Mouse (Mus musculus) limb, embryonic 15.5 days (tissue): ENCODE results near the gene Parm1. TPM values are rescaled to one million over a fixed set of nuclear protein-coding genes. Genes with fewer than 3 reads are reported as not detected.

Experiments
- ATAC-seq: fragments of 200-750 bp; cut with Nextera tagmentation; 2 replicates; pipeline ENCODE4 v1.8.0; 2017; ENCODE audit warnings: low read depth, moderate TSS enrichment; ENCODE audit not compliant: insufficient number of reproducible peaks, low FRiP score, low TSS enrichment
- H3K27ac ChIP-seq: fragments of 300-500 bp; sonication (generic); 2 replicates; pipeline ENCODE4 v1.5.1; 2015; ENCODE audit warnings: moderate library complexity, mild to moderate bottlenecking, inconsistent platforms
- H3K27me3 ChIP-seq: fragments of 300-500 bp; sonication (generic); 2 replicates; pipeline ENCODE4 v1.6.1; 2015; ENCODE audit warnings: inconsistent platforms
- H3K36me3 ChIP-seq: fragments of 300-500 bp; sonication (generic); 2 replicates; pipeline ENCODE4 v1.6.1; 2015; ENCODE audit warnings: inconsistent platforms
- H3K4me1 ChIP-seq: fragments of 300-500 bp; sonication (generic); 2 replicates; pipeline ENCODE4 v1.6.1; 2015; ENCODE audit warnings: inconsistent platforms
- H3K4me2 ChIP-seq: fragments of 300-500 bp; sonication (generic); 2 replicates; pipeline ENCODE4 v1.6.1; 2015; ENCODE audit warnings: mild to moderate bottlenecking, inconsistent platforms
- H3K4me3 ChIP-seq: fragments of 300-500 bp; sonication (generic); 2 replicates; pipeline ENCODE4 v1.5.1; 2015; ENCODE audit warnings: mild to moderate bottlenecking, inconsistent platforms
- H3K9ac ChIP-seq: fragments of 300-500 bp; sonication (generic); 2 replicates; pipeline ENCODE4 v1.6.1; 2015; ENCODE audit warnings: inconsistent platforms
- H3K9me3 ChIP-seq: fragments of 300-500 bp; sonication (generic); 2 replicates; pipeline ENCODE4 v1.6.1; 2016; ENCODE audit warnings: inconsistent platforms
- WGBS: fragments of 180-500 bp; shearing (Covaris S2); methylation state at CpG from one replicate; pipeline ENCODE4 v1.1.7; 2015; 5-methylcytosine and 5-hydroxymethylcytosine counted together
- polyA plus RNA-seq: library from polyadenylated mRNA; unstranded; fragments of >200 nt; fragmentation: Nextera tagmentation; extraction: Ambion mirVana; gene quantifications from 2 replicates; pipeline ENCODE4 v1.2.1, GENCODE M21; 2015

Gene Parm1
- polyA plus RNA-seq = 21.7 and 24.9 TPM in 2 replicates

DNA sequence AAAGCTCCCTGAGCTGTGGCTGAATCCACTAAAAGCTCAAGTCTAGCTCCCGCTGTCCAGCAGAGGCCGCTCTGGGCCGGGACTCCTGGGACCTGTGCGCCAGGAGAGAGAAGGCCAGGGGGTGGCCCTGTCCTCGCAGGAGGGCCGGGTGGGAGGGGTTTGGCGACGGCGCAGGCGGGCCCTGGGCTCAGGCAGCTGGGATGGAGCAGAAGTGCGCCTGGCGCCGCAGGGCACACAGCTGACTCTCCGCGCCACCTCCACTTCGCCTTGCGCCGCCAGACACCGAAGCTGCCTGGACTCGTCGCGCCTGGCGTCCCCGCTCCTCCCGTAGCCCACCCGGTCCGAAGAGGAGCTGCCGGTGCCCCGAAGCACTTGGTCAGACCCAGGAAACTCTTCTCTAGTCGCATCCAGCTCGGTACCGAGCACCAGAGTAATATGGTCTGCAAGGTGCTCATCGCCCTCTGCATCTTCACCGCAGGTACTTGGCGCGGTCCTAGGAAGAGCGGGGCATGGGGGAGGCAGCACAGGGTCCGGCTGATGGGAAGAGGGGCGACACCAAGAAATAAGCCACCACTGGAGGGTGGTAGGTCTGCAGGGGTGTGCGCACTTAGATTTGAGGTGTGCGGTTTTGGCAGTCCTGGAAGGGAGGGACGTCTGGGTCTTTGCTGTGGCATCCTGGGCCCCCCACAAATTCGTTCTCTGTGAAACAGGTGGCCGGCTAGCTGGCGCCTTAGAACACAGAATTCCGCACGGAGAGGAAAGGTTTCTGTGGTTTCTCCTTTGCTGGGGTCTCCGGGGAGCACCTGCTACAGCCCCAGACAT, at the start of gene Parm1:
Gene Parm1, plus strand, starts transcription at position 136 of the 822 bp plus-strand sequence.
- Histone ChIP-seq H3K4me1 (peaks cover 19% of the 10 kb centered on the region), H3K36me3 (no peaks in the 10 kb centered on the region), H3K27me3 (peaks cover 10% of the 10 kb centered on the region), H3K27ac (peak within 1 kb of the TSS; percentile 57; the same call in 1 of the 2 replicates), H3K4me3 (peak within 1 kb of the TSS; percentile 57), H3K4me2 (peak within 1 kb of the TSS; percentile 93), H3K9ac (peak within 1 kb of the TSS; percentile 31), H3K9me3 (no peaks in the 10 kb centered on the region)
- WGBS = under 1% methylated on average over 46 of the region's 48 CpGs
- ATAC-seq = peak; percentile 92

DNA sequence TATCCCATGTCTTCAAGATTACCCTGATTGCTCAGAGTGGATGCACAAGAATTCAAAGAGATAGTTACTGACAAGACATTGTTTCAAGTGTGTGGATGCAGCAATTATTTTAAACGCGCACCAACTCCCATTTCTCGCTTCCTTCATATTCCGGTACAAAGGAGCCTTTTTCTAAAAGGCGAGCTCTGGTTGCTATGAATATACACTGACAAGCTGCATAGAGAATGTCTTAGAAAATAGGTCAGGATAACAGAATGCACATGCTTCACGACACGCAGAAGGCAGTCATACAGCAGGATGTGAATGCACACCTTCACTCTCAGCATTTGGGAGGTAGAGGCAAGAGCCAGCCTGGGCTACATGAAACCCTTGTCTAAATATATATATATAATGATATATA, 42.2 kb upstream of the Parm1 start:
- H3K36me3 ChIP-seq = no peaks in the 10 kb centered on the region
- H3K27ac ChIP-seq = no peak overlapping the region
- no peak for ATAC-seq
- H3K9me3 ChIP-seq = no peaks in the 10 kb centered on the region
- H3K9ac ChIP-seq = no peak overlapping the region
- no peak overlapping the region for H3K4me2 ChIP-seq
- H3K4me3 ChIP-seq = no peak overlapping the region
- WGBS = 91% methylated on average over 7 of the region's 7 CpGs
- H3K4me1 ChIP-seq = no peaks in the 10 kb centered on the region
- H3K27me3 ChIP-seq = no peaks in the 10 kb centered on the region

DNA sequence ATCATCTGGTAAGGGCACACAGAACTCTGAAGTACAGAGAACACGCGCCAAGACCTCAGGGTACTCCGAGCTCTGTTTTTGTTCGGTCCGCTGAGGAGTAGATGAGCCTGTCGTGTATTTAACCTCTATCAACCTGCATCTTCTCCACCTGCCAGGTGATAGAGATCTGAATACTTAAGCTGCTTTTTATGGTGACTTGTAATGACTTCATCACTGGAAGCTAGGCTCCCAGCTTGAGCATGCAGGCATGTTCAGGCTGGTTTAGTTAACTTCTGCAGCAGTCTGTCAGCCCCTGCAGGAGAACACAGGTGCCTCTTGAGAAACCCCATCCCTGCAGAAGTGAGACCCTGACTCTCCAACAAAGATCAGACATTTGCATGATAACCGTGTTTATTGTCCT, 40.6 kb upstream of the Parm1 start:
- no peak overlapping the region for H3K4me2 ChIP-seq
- H3K4me1 ChIP-seq = no peaks in the 10 kb centered on the region
- H3K9me3 ChIP-seq = no peaks in the 10 kb centered on the region
- no peak overlapping the region for H3K27ac ChIP-seq
- no peaks in the 10 kb centered on the region for H3K36me3 ChIP-seq
- no peak overlapping the region for H3K4me3 ChIP-seq
- H3K27me3 ChIP-seq = no peaks in the 10 kb centered on the region
- ATAC-seq = no peak
- WGBS = 73% methylated on average over 7 of the region's 7 CpGs
- no peak overlapping the region for H3K9ac ChIP-seq

DNA sequence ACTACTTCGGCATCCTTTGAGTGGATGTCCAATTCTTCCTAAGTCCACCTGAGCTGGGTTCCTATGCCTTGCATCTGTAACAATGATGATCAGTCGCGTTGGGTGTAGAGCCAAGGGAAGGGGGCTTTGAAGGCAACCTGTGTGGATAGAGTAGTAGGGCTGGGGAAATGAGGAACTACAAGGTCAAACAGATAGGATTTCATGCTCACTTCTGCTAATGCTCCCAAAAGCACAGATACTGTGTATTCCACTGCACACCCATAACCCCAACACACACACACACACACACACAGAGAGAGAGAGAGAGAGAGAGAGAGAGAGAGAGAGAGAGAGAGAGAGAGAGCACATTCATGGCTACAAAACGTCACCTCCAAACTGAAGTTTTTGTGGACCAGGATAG, 38.7 kb upstream of the Parm1 start:
- ATAC-seq = no peak
- Histone ChIP-seq H3K36me3 (no peaks in the 10 kb centered on the region), H3K27ac (no peak overlapping the region), H3K4me1 (no peaks in the 10 kb centered on the region), H3K9me3 (no peaks in the 10 kb centered on the region), H3K4me3 (no peak overlapping the region), H3K27me3 (no peaks in the 10 kb centered on the region), H3K4me2 (no peak overlapping the region), H3K9ac (no peak overlapping the region)
- WGBS = 88% methylated on average over 4 of the region's 4 CpGs

DNA sequence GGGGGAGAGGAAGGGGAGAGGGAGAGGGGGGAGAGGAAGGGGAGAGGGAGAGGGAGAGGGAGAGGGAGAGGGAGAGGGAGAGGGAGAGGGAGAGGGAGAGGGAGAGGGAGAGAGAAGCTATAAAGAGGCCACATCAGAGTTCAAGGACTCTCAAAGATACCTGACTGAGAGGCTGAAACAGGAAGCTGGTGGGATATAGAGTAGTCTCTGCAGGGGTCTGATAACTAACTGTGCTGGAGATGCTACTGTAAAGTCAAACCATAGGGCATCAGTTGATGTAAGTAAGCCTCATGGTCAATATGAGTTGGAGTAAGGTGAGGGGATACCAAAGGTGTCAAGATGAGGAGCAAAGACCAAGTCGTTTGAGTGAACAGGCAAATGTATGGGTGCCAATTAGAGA, 37.3 kb upstream of the Parm1 start:
- Histone ChIP-seq H3K4me2 (no peak overlapping the region), H3K9ac (no peak overlapping the region), H3K9me3 (no peaks in the 10 kb centered on the region), H3K27ac (no peak overlapping the region), H3K27me3 (no peaks in the 10 kb centered on the region), H3K4me1 (no peaks in the 10 kb centered on the region), H3K4me3 (no peak overlapping the region), H3K36me3 (no peaks in the 10 kb centered on the region)
- no peak for ATAC-seq
- WGBS = 65% methylated on average over 1 of the region's 1 CpGs

DNA sequence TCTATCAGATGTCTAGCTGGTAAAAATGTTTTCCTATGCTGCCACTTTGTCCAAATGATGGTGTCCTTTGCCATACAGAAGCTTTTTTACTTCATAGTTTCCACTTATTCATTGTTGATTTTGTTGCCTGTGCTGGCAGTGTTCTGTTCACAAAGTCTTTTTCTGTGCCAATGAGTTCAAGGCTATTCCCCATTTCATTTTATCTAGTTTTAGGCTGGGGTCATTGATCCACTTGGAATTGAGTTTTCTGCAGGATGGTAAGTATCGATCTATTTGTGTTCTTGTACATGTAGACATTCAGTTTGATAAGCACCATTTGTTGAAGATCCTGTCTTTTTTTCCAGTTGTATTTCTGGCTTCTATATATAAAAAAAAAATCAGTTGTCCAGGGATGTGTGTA, 33.1 kb upstream of the Parm1 start:
- Histone ChIP-seq H3K4me2 (no peak overlapping the region), H3K4me3 (no peak overlapping the region), H3K27ac (no peak overlapping the region), H3K9ac (no peak overlapping the region), H3K36me3 (no peaks in the 10 kb centered on the region), H3K4me1 (no peaks in the 10 kb centered on the region), H3K27me3 (no peaks in the 10 kb centered on the region), H3K9me3 (no peaks in the 10 kb centered on the region)
- ATAC-seq = no peak
- 89% methylated on average over 1 of the region's 1 CpGs for WGBS

DNA sequence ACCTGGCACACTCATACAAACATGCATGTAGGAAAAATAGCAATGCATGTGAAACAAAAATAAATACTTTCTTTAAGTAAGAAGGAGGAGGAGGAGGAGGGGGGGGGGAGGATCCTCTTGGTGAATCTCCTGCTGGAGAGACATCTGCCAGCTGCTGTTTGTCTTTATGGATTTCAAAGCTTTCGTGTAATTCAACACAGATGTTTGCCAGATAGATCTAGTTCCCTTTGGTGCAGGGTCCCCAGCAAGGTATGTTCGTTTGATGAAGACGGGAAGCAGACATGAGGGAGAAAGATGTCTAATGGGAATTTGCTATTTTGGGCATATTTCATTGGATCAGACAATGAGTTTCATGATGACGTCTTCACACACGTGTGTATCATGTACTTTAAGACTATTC, 23.0 kb upstream of the Parm1 start:
- Histone ChIP-seq H3K9me3 (no peaks in the 10 kb centered on the region), H3K9ac (no peak overlapping the region), H3K4me1 (no peaks in the 10 kb centered on the region), H3K36me3 (no peaks in the 10 kb centered on the region), H3K4me2 (no peak overlapping the region), H3K4me3 (no peak overlapping the region), H3K27ac (no peak overlapping the region), H3K27me3 (no peaks in the 10 kb centered on the region)
- no peak for ATAC-seq
- WGBS = 39% methylated on average over 5 of the region's 5 CpGs

DNA sequence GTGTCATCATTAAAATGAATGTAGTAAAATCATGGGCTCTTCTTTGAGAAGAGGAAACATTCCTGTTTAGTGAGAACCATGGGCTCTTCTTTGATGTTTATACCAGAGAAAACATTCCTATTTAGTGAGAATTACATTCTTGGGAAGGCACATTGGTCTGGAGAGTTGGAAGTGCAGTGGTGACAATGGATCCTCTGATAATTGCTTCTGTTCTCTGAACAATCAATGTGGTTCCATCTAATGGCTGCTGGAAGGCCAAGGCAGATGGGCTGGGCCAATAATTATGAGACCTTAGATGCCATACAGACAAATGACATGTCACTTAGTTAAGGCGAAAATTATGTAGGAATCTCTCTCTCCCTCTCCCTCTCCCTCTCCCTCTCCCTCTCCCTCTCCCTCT, 16.1 kb upstream of the Parm1 start:
- Histone ChIP-seq H3K27ac (no peak overlapping the region), H3K36me3 (no peaks in the 10 kb centered on the region), H3K9ac (no peak overlapping the region), H3K4me3 (no peak overlapping the region), H3K4me2 (no peak overlapping the region), H3K9me3 (no peaks in the 10 kb centered on the region), H3K4me1 (no peaks in the 10 kb centered on the region), H3K27me3 (no peaks in the 10 kb centered on the region)
- ATAC-seq = no peak
- 85% methylated on average over 1 of the region's 1 CpGs for whole genome bisulfite sequencing

DNA sequence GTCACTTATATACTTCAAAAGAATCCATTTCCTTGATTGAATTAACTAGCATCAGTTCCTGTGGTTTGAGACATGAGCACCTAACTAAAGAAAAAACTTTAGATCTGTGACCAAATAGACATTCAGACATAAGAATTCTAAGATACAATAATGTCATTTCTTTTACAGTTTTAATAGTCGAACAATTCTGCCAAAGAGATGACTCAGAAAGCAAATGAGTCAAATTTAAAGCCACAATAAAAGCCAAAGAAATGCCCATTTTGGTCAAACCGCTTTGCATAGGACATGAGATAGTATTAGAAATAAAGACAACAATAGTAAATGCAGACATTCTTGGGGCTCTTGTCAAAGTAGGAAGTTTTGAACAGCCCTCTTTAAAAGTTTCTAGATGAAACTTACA, 15.0 kb upstream of the Parm1 start:
- Histone ChIP-seq H3K27me3 (no peaks in the 10 kb centered on the region), H3K9ac (no peak overlapping the region), H3K9me3 (no peaks in the 10 kb centered on the region), H3K27ac (no peak overlapping the region), H3K4me3 (no peak overlapping the region), H3K4me1 (no peaks in the 10 kb centered on the region), H3K4me2 (no peak overlapping the region), H3K36me3 (no peaks in the 10 kb centered on the region)
- ATAC-seq = no peak
- 88% methylated on average over 2 of the region's 2 CpGs for WGBS

DNA sequence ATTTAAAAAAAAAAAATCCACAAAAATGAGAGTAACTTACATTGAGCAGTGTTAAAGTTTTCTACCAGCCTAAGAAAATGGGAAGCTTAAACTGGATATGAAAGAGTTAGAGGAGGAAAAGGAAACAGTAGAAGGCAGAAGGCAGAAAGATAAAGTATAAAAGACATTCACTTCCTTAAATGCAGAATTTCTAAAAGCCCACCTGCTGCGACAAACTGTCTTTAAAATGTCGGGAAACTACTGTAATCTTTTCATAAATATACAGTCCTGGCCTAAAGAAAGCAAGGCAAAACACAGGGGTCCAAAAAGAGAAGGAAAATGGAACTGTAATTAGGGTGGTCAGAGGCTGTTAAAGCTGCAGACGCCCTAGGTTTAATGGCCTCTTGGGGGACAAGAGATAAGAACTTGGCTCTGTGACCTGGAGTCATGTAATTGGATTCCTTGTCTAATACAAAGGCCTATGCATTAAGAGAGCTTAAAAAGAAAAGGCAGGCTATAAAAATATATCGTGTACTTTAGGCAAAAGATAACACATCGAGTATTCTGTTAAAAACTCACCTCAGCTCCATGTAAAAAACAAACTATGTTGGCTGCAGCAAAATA, 13.0 kb upstream of the Parm1 start:
- no peaks in the 10 kb centered on the region for H3K36me3 ChIP-seq
- H3K27ac ChIP-seq = no peak overlapping the region
- no peak for ATAC-seq
- WGBS = 26% methylated on average over 5 of the region's 5 CpGs
- H3K4me3 ChIP-seq = no peak overlapping the region
- no peaks in the 10 kb centered on the region for H3K9me3 ChIP-seq
- H3K4me2 ChIP-seq = no peak overlapping the region
- H3K4me1 ChIP-seq = no peaks in the 10 kb centered on the region
- no peaks in the 10 kb centered on the region for H3K27me3 ChIP-seq
- no peak overlapping the region for H3K9ac ChIP-seq

DNA sequence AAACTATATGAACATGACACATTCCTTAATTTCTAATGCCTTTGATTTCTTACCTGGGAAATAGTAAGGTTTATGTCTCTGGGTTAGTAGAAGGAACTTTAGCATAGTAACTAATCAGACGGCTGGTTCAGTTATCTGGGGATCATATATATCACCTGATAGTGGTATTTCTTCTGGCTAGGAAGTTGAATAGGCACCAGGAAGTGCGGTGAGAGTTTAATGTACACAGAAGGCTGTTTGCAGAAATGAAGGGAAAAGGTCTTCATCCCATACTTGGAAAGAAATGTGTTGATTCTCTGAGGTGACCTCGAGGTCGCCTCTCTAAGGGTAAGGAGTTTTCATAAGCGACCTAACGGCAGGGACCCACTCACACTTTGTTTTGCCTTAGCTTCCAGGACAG, 338 bp upstream of the Parm1 start:
- Histone ChIP-seq H3K9ac (no peak overlapping the region), H3K9me3 (no peaks in the 10 kb centered on the region), H3K27me3 (peaks cover 10% of the 10 kb centered on the region), H3K36me3 (no peaks in the 10 kb centered on the region), H3K27ac (no peak overlapping the region), H3K4me1 (peaks cover 19% of the 10 kb centered on the region), H3K4me2 (peak overlapping the region; percentile 93), H3K4me3 (peak overlapping the region; percentile 57)
- WGBS = 16% methylated on average over 6 of the region's 6 CpGs
- ATAC-seq = no peak

DNA sequence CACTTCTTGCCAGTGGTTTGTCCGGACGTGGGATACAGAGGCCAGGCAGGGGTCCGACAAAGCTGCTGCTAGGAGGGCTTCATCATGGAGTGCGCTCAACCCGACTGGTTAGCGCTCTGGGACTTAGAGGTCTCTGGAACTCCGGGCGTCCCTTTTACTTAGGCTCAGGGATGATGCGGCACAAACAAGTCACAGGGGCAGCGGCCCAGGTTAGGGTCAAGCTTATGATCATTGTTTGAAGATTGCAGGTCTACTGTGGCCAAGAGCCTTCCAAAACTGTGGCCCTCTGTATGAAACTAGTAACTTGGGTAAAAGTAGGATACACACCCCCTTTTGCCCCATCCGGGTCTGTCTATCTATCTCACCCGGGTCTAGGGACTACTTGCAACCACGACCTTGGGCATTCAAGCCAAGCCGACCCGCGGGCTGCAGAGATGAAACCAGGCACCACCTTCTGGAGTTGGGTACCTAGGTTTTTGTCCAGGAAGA, 931 bp downstream of the Parm1 start:
- H3K9me3 ChIP-seq = no peaks in the 10 kb centered on the region
- ATAC-seq = no peak
- H3K4me1 ChIP-seq = peaks cover 22% of the 10 kb centered on the region
- no peak overlapping the region for H3K27ac ChIP-seq
- H3K27me3 ChIP-seq = peaks cover 10% of the 10 kb centered on the region
- H3K4me3 ChIP-seq = peak overlapping the region; percentile 57
- H3K36me3 ChIP-seq = no peaks in the 10 kb centered on the region
- 6% methylated on average over 16 of the region's 16 CpGs for WGBS
- H3K9ac ChIP-seq = peak overlapping the region; percentile 31; the same call in 1 of the 2 replicates
- H3K4me2 ChIP-seq = peak overlapping the region; percentile 93
